Mouse (Mus musculus): ENCODE results near the gene Zkscan5.

DNA sequence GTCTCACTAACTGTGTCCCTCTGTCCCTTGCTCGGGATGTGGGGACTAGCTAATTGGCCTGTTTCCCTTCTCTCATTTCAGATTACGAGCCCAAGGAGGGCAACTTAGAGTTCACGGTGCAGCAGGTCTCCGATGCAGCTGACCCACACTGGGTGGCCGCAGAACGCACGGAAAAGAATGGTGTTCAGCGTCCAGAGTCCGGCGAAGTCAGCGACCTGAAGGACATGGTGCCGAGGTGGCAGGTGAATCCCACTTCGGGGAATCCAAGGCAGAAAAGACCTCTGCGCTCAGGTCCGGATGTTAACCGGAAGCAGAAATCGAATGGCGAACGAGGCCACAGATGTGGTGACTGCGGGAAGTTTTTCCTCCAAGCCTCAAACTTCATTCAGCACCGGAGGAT, 13.8 kb downstream of the Zkscan5 start:
- no peak for TF ChIP-seq CTCF (IDR thresholded peaks at IDR 0.05; ENCODE audit: extremely low read depth, insufficient read depth, insufficient read length, insufficient replicate concordance)
- TF ChIP-seq POLR2A (IDR thresholded peaks at IDR 0.05; ENCODE audit: low read depth, low read length): no peak

All from spleen, adult 2 months (tissue).